Mouse (Mus musculus) midbrain, embryonic 12.5 days (tissue): ENCODE results near the gene Entpd8. TPM values are rescaled to one million over a fixed set of nuclear protein-coding genes. Genes with fewer than 3 reads are reported as not detected.

Experiments used
- ATAC-seq: fragments of 200-750 bp; cut with Nextera tagmentation; 2 replicates; pipeline ENCODE4 v1.8.0; 2017; ENCODE audit warnings: low read depth, moderate TSS enrichment, moderate library complexity; ENCODE audit not compliant: low FRiP score
- H3K27ac ChIP-seq: fragments of 300-500 bp; sonication (generic); replicated peaks from 2 replicates; pipeline ENCODE4 v1.5.1; 2016; ENCODE audit warnings: mild to moderate bottlenecking
- H3K27me3 ChIP-seq: fragments of 300-500 bp; sonication (generic); 2 replicates; pipeline ENCODE4 v1.6.1; 2016; ENCODE audit warnings: mild to moderate bottlenecking
- H3K36me3 ChIP-seq: fragments of 300-500 bp; sonication (generic); 2 replicates; pipeline ENCODE4 v1.6.1; 2016
- H3K4me1 ChIP-seq: fragments of 300-500 bp; sonication (generic); 2 replicates; pipeline ENCODE4 v1.6.1; 2016
- H3K4me2 ChIP-seq: fragments of 300-500 bp; sonication (generic); replicated peaks from 2 replicates; pipeline ENCODE4 v1.6.1; 2016; ENCODE audit warnings: mild to moderate bottlenecking, moderate library complexity
- H3K4me3 ChIP-seq: fragments of 300-500 bp; sonication (generic); 2 replicates; pipeline ENCODE4 v1.5.1; 2016; ENCODE audit warnings: mild to moderate bottlenecking
- H3K9ac ChIP-seq: fragments of 300-500 bp; sonication (generic); replicated peaks from 2 replicates; pipeline ENCODE4 v1.6.1; 2016; ENCODE audit warnings: mild to moderate bottlenecking, moderate library complexity
- H3K9me3 ChIP-seq: fragments of 300-500 bp; sonication (generic); 2 replicates; pipeline ENCODE4 v1.6.1; 2016; ENCODE audit warnings: mild to moderate bottlenecking
- WGBS: fragments of 180-500 bp; shearing (Covaris S2); methylation state at CpG from one replicate; pipeline ENCODE4 v1.1.7; 2016; 5-methylcytosine and 5-hydroxymethylcytosine counted together
- polyA plus RNA-seq: library from polyadenylated mRNA; unstranded; fragments of >200 nt; fragmentation: Nextera tagmentation; extraction: Ambion mirVana; gene quantifications from 2 replicates; pipeline ENCODE4 v1.2.1, GENCODE M21; 2016

Gene Entpd8
- polyA plus RNA-seq = not detected in 2 replicates

DNA sequence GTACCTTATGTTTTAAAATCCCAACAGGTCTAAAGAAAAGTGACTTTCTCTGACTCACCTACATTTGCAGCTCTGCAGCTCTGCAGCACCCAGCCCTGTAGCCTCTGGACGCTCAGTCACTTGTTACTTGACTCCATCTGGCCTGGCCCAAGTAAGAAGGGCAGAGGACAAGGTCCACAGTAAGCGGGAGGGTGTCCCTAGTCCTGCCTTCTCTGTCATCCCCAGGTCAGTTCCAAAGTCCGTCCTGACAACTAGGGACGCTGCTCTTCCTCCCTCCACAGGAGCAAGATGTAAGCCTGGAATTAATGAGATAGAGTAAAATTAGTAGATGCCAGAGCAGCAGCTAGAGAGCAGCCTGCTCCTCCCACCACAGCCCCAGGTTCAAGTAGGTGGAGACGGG is at the start of gene Entpd8:
Gene Entpd8 (plus strand): TSS at position 229 of the 400 bp plus-strand sequence.
- 0 out of 2 replicates have a peak, but pooled peaks cover 3% of the 10 kb centered on the region for H3K27me3 ChIP-seq
- H3K36me3 ChIP-seq = no peaks in the 10 kb centered on the region
- H3K9me3 ChIP-seq = no peaks in the 10 kb centered on the region
- no peak for ATAC-seq
- no peak within 1 kb of the TSS for H3K9ac ChIP-seq
- no peak within 1 kb of the TSS for H3K4me2 ChIP-seq
- no peaks in the 10 kb centered on the region for H3K4me1 ChIP-seq
- 73% methylated on average over 5 of the region's 5 CpGs for WGBS
- H3K4me3 ChIP-seq = no peak within 1 kb of the TSS
- H3K27ac ChIP-seq = no peak within 1 kb of the TSS

DNA sequence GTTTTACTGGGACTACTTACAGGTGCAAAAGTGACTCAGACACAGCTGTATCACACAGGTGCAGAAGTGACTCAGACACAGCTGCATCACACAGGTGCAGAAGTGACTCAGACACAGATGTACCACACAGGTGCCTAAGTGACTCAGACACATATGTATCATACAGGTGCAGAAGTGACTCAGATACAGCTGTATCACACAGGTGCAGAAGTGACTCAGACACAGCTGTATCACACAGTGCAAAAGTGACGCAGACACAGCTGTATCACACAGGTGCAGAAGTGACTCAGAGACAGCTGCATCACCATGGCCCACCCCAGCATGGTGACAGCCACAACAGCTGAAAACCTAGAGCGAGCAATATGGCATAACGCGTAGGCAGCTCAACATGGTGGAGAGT is 45.1 kb upstream of the Entpd8 start:
- no peaks in the 10 kb centered on the region for H3K36me3 ChIP-seq
- no peak overlapping the region for H3K4me2 ChIP-seq
- no peak overlapping the region for H3K4me3 ChIP-seq
- ATAC-seq = no peak
- H3K27ac ChIP-seq = no peak overlapping the region
- H3K4me1 ChIP-seq = no peaks in the 10 kb centered on the region
- no peak overlapping the region for H3K9ac ChIP-seq
- WGBS = 98% methylated on average over 4 of the region's 4 CpGs
- H3K9me3 ChIP-seq = no peaks in the 10 kb centered on the region
- H3K27me3 ChIP-seq = no peaks in the 10 kb centered on the region

DNA sequence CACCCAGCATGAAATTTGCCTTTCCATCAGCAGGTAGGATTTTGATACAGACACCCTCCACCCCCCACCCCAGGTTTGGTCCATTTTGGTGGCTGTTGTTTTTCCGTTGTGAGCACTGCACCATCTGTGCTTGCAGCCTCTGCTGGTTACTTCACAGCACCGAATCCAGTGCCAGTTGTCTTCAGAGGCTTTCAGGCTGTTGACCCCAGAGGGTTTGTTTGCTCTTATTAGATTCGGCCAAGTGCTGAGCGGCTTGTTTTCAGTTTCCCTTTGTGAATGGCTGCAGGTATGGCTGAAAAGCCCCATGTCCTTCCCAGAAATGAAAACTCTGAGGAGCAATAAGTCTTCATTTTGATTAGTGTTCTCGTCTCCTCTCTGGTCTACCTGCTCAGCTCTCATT is 40.0 kb upstream of the Entpd8 start:
- Histone ChIP-seq H3K4me3 (no peak overlapping the region), H3K27ac (no peak overlapping the region), H3K27me3 (no peaks in the 10 kb centered on the region), H3K4me1 (no peaks in the 10 kb centered on the region), H3K9ac (no peak overlapping the region), H3K9me3 (no peaks in the 10 kb centered on the region), H3K36me3 (no peaks in the 10 kb centered on the region), H3K4me2 (no peak overlapping the region)
- no peak for ATAC-seq
- WGBS = 87% methylated on average over 5 of the region's 5 CpGs

DNA sequence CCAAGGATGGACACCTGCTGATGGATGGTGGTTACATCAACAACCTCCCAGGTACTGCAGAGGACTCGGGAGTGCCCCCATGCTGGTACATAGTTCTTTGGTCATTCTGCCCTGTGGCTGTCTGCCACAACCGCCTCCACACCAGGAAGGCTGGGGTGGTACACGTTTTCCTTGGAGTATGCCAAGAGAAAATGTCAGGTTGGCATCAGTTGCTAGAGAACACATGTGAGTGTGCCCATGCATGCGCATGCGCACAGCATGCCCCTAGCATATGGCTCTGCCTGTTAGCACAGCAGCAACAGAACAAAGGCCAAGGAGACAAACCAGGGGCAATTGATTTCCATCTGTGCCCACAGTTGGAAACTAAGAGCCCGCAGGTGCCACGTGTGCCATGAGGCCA is 29.2 kb upstream of the Entpd8 start:
- Histone ChIP-seq H3K4me3 (no peak overlapping the region), H3K9me3 (no peaks in the 10 kb centered on the region), H3K27me3 (no peaks in the 10 kb centered on the region), H3K4me2 (no peak overlapping the region), H3K27ac (no peak overlapping the region), H3K4me1 (peaks cover 13% of the 10 kb centered on the region), H3K36me3 (peaks cover 3% of the 10 kb centered on the region; the same call in 1 of the 2 replicates), H3K9ac (no peak overlapping the region)
- WGBS = 92% methylated on average over 7 of the region's 7 CpGs
- ATAC-seq = no peak

DNA sequence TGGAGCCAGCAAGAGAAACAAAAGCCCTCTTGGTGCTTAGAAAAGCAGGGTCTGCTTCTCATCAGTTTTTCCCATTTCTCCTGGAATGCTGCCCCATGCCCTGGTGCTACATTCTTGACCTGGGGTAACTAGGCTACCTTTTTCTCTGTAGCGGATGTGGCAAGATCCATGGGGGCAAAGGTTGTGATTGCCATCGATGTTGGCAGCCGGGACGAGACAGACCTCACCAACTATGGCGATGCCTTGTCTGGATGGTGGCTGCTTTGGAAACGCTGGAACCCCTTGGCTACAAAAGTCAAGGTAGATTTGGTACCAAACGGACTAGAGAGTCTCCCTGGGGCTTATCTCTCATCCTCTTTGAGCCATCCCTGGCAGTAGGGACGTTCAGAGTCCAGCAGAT is 28.7 kb upstream of the Entpd8 start:
- H3K27me3 ChIP-seq = no peaks in the 10 kb centered on the region
- no peak overlapping the region for H3K9ac ChIP-seq
- no peak overlapping the region for H3K4me2 ChIP-seq
- peaks cover 13% of the 10 kb centered on the region for H3K4me1 ChIP-seq
- WGBS = 88% methylated on average over 8 of the region's 8 CpGs
- H3K4me3 ChIP-seq = no peak overlapping the region
- H3K27ac ChIP-seq = no peak overlapping the region
- no peaks in the 10 kb centered on the region for H3K9me3 ChIP-seq
- H3K36me3 ChIP-seq = peaks cover 4% of the 10 kb centered on the region; the same call in 1 of the 2 replicates
- no peak for ATAC-seq

DNA sequence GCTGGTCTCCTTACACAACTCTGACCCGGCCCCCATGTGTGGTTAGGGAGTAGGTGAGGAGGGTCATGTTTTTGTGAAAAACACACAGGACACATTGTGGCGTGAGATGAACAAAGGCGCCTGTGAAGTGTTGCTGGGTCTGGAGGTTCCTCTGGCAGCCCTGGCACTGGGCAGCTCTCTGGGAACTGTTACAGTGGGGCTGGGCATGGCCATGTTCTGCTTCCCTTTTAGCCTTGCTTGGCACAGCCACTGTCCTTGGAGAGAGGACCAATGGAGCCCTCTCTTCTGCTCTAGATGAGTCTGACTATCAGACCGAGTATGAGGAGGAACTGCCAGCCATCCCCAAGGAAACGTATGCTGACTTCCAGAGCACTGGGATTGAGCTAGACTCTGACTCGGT is 27.0 kb upstream of the Entpd8 start:
- peaks cover 16% of the 10 kb centered on the region; the same call in 1 of the 2 replicates for H3K36me3 ChIP-seq
- no peak overlapping the region for H3K4me3 ChIP-seq
- no peak overlapping the region for H3K27ac ChIP-seq
- no peak overlapping the region for H3K4me2 ChIP-seq
- no peak for ATAC-seq
- H3K4me1 ChIP-seq = peaks cover 13% of the 10 kb centered on the region
- H3K9me3 ChIP-seq = no peaks in the 10 kb centered on the region
- 87% methylated on average over 6 of the region's 6 CpGs for WGBS
- H3K9ac ChIP-seq = no peak overlapping the region
- no peaks in the 10 kb centered on the region for H3K27me3 ChIP-seq

DNA sequence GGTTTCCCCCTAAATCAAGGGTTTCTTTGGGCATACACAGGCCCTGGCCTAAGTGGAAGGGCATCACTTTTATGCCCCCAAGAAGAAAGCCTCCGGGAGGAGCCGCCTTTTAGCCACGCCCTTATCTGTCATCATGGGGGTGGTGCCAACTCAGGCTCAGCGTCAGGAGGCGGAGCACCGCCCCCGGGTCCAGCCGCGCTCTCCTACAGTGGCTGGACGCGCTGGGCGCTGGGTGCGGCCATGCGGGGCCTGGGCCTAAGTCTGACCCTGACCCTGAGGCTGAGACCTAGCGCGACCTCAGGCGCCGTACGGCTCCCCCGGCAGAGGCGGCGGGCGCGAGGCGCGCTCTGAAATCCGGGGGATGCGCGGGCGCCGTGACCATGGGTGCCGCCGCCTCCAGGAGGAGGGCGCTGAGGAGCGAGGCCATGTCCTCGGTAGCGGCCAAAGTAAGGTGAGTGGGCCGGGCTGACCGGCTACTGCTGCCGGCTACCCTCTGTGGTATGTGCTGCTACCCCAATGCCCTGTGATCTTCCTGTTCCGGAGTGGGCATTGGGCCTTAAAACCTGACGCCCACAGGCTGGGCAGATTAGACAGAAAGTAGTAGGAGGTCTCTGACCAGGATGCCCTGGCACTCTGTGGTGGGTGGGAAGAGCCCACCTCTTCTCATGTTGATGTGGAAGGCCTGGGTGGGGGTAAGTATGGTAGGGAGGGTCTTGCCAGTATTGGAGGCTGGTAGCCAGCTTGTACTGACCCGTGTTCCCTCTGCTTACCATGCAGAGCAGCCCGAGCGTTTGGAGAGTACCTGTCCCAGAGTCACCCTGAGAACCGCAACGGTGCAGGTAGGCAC is 25.7 kb upstream of the Entpd8 start, which contains the start of gene Nsmf:
Gene Nsmf (plus strand): TSS at position 135 of the 847 bp plus-strand sequence.
- peak; percentile 94 for ATAC-seq
- Histone ChIP-seq H3K4me1 (peaks cover 13% of the 10 kb centered on the region), H3K9ac (peak within 1 kb of the TSS; percentile 79), H3K4me3 (peak within 1 kb of the TSS; percentile 88), H3K4me2 (peak within 1 kb of the TSS; percentile 93), H3K27ac (peak within 1 kb of the TSS; percentile 56), H3K36me3 (peaks cover 25% of the 10 kb centered on the region; the same call in 1 of the 2 replicates), H3K27me3 (no peaks in the 10 kb centered on the region), H3K9me3 (no peaks in the 10 kb centered on the region)
- 6% methylated on average over 47 of the region's 47 CpGs for WGBS

DNA sequence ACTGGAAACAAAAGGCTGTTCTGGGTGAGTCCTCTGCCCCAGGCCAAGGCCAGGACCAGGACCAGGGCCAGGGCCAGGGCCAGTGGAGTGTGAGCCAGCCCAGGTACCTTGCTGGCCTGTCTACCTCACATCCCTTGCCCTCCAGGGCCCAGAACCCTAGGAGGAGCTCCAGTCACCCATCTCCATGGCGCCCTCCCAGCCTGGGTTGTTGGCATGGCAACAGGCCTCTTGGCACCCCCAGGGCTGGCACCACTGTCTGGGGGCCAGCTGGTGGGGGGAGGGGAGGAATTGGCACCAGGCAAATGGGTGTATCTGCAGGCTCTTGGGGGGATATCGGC is 25.1 kb upstream of the Entpd8 start:
- Histone ChIP-seq H3K36me3 (peaks cover 29% of the 10 kb centered on the region; the same call in 1 of the 2 replicates), H3K9me3 (no peaks in the 10 kb centered on the region), H3K27me3 (no peaks in the 10 kb centered on the region), H3K4me3 (peak overlapping the region; percentile 88), H3K27ac (no peak overlapping the region), H3K4me1 (peaks cover 13% of the 10 kb centered on the region), H3K9ac (peak overlapping the region; percentile 79), H3K4me2 (peak overlapping the region; percentile 93)
- 60% methylated on average over 2 of the region's 2 CpGs for WGBS
- peak; percentile 0; the same call in 1 of the 2 replicates for ATAC-seq

DNA sequence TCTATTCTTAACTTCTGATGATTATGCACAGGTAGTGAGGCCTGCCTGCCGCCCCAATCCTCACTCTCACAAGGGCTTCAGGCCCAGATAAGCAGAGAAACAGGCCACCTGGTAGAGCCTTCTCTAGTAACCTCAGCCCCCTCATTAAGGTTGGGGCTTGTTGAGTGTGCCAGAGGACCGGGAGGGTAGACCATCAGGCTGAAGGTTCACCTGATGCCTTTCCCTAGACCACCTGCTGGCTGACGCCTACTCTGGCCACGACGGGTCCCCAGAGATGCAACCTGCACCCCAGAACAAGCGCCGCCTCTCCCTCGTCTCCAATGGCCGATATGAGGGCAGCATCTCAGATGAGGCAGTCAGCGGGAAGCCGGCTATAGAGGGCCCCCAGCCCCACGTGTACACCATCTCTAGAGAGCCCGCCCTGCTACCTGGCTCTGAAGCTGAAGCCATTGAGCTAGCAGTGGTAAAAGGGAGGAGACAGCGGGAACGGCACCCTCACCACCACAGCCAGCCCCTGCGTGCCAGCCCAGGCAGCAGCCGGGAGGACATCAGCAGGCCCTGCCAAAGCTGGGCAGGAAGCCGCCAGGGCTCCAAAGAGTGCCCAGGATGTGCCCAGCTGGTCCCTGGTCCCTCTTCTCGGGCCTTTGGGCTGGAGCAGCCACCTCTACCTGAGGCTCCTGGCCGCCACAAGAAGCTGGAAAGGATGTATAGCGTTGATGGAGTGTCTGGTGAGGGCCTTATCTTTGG is 24.5 kb upstream of the Entpd8 start:
- Histone ChIP-seq H3K9ac (peak overlapping the region; percentile 79), H3K36me3 (peaks cover 35% of the 10 kb centered on the region), H3K27me3 (no peaks in the 10 kb centered on the region), H3K4me2 (peak overlapping the region; percentile 93), H3K4me3 (peak overlapping the region; percentile 88), H3K9me3 (no peaks in the 10 kb centered on the region), H3K4me1 (peaks cover 13% of the 10 kb centered on the region), H3K27ac (no peak overlapping the region)
- 91% methylated on average over 21 of the region's 21 CpGs for WGBS
- no peak for ATAC-seq

DNA sequence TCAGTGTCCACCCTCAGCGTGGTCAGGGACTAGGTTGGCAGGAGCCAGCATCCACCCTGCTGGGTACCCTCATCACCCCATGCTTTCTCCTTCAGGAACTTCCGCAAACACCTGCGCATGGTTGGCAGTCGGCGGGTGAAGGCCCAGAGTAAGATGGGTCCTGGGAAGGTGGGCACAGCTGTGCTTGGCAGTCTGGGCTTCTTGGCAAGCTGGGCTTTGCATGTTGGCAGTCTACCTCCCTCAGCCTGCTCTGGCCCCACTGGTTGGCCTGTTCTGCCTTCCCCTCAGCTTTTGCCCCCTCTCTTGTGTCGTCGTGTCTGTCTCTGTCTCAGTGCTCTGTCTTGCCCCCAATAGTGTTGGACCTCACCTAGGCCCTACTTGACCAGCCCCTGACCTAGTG is 21.2 kb upstream of the Entpd8 start:
- Histone ChIP-seq H3K4me1 (peaks cover 13% of the 10 kb centered on the region), H3K9ac (no peak overlapping the region), H3K27me3 (no peaks in the 10 kb centered on the region), H3K4me2 (no peak overlapping the region), H3K4me3 (no peak overlapping the region), H3K9me3 (no peaks in the 10 kb centered on the region), H3K27ac (no peak overlapping the region), H3K36me3 (peaks cover 47% of the 10 kb centered on the region)
- ATAC-seq = no peak
- WGBS = 95% methylated on average over 7 of the region's 7 CpGs

DNA sequence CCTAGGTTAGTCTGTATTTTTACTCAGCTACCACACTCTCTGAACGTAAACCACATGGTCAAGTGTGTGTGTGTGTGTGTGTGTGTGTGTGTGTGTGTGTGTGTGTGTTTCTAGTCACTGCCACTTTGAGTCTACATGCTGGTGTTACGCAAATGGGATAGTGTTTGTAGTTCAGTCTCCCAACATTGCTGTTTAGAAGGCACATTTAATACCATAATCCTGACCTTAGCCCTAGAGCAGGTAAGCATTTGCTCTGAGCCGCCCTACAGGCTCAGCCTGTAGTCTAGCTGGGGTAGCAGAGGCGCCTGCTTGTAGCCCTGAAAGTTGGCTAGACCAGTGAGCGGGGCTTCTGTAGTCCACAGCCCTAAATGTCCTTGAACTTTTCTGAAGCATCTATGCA is 16.6 kb upstream of the Entpd8 start:
- 94% methylated on average over 5 of the region's 5 CpGs for WGBS
- H3K4me3 ChIP-seq = no peak overlapping the region
- H3K27me3 ChIP-seq = no peaks in the 10 kb centered on the region
- ATAC-seq = no peak
- no peaks in the 10 kb centered on the region for H3K4me1 ChIP-seq
- no peak overlapping the region for H3K4me2 ChIP-seq
- no peak overlapping the region for H3K27ac ChIP-seq
- no peaks in the 10 kb centered on the region for H3K9me3 ChIP-seq
- no peak overlapping the region for H3K9ac ChIP-seq
- peaks cover 29% of the 10 kb centered on the region for H3K36me3 ChIP-seq

DNA sequence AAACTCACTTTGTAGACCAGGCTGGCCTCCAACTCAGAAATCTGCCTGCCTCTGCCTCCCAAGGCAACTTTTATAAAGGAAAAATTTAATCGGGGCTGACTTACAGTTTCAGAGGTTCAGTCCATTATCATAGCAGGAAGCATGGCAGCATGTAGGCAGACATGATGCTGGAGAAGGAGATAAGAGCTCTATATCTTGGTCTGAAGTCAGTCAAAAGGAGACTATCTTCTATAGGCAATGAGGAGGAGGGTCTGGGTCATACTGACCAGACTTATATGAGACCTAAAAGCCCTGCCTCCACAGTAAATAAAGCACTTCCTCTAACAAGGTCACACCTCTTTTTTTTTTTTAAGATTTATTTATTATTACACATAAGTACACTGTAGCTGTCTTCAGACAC is 15.8 kb upstream of the Entpd8 start:
- 98% methylated on average over 1 of the region's 1 CpGs for WGBS
- Histone ChIP-seq H3K4me2 (no peak overlapping the region), H3K36me3 (peaks cover 24% of the 10 kb centered on the region), H3K27me3 (no peaks in the 10 kb centered on the region), H3K4me3 (no peak overlapping the region), H3K27ac (no peak overlapping the region), H3K4me1 (no peaks in the 10 kb centered on the region), H3K9ac (no peak overlapping the region), H3K9me3 (no peaks in the 10 kb centered on the region)
- ATAC-seq = no peak
